Mouse (Mus musculus) heart, postnatal 36 days (tissue): ENCODE measurements around the gene 1700012B09Rik. TPM values are rescaled to one million over a fixed set of nuclear protein-coding genes. Genes with fewer than 3 reads are reported as not detected.

ENCODE experiments used
- DNase-seq, 2 experiments: peaks; one replicate each; pipeline ENCODE4 v3.0.0; 2021 to 2022
- intact Hi-C: fragments of 180-260 bp; cut with DNase I; formaldehyde crosslinking; loops from one replicate; pipeline ENCODE4 v1.15.1; 2025
- total RNA-seq, 2 experiments: library from RNA; stranded (reverse); gene quantifications; 2 replicates each; pipeline ENCODE4 v1.2.3; 2021

Gene 1700012B09Rik
- total RNA-seq, result not detected

DNA sequence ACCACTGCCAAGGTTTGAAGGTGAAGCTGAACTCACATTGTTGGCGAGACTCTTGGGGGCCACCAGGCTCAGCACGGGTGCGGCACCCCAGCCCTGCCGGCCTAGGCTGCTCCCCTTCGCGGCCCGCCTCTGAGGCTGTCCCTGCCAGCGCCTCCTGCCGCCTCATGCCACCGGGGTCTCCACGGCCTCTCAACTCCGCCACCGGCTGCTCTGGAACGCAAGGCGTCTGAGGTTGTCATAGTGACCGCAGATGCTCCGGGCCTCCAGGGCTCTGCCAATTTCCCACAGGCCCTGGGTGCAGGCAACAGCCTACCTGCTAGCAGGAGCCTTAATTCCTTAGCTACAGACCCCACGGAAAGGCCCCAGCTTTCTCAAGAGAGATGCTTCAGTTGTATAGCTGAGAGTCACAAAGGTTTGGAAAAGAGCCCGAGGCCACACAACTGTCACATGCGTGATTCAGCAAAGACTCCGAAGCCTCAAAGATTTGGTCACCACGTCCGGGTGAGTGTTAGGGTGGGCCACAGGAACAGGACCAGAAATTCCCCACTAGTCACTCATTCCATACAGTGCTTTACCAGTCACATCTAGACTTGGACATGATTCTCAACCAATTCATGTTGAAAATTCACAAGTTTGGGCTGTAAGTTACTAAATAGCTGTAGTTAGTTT is at the start of gene 1700012B09Rik:
1700012B09Rik (minus strand) TSS at position 228 of the 669 bp plus-strand sequence.
- DNase-seq, result no peak
- intact Hi-C loops, result no loop called here

DNA sequence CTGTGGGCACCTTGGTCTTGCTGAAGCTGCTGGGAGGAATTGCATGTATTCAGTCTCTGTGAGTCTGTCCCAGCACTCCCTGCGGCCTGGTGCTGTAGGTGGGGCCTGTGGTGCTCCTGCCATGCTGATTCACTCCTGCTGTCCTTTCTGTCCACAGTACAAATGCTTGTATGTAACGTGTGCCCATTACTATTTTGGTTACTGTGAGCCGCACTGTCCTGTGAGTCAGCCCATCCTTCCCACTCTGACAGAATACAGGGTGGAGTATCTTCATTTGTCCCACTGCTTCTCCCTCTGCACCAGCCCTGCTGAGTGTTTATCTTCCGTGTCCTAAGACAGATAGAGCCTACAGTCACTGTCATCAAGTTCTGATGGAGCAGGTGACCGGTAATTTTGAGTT is 39.3 kb upstream of the 1700012B09Rik start:
- intact Hi-C loops, result no loop called here
- DNase-seq, result no peak

DNA sequence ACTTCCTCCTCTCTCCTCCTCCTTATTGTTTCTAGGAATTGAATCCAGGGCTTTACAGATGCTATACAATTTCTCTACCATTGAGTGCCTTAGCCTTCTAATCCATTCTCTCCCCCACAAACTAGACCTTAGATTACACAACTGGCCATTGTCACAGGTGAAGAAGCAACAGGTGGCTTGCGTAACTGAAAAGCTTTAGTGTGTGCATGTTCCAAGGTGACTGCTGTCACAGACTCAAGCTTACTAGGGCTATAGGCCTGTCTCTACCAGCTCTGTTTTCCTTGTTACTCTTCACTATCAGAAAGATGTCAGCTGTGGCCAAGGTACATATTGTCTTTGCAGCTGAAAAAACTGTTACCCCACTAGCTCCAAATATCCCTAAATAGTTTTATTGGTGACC is 36.0 kb upstream of the 1700012B09Rik start:
- no peak for DNase-seq
- intact Hi-C loops, result no loop called here

DNA sequence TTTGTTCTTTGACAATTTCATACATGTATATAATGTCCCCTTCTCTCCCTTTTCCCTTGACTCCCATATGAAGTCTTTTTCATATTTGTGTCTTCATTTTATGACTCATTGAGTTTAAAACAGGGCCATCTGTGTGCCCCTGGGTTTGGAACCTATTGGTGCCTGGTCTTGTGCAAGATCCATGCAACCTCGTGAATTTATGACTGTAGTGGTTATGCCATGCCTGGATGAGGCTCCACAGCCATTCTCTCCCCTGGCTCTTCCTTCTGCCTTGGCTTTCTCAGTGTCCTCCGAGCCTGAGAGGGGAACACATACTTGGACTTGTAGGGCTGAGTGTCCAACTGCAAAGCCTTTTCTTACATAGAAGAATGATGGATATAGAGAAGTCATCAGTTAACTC is 34.9 kb upstream of the 1700012B09Rik start:
- no peak for DNase-seq
- intact Hi-C loops, result no loop called here

DNA sequence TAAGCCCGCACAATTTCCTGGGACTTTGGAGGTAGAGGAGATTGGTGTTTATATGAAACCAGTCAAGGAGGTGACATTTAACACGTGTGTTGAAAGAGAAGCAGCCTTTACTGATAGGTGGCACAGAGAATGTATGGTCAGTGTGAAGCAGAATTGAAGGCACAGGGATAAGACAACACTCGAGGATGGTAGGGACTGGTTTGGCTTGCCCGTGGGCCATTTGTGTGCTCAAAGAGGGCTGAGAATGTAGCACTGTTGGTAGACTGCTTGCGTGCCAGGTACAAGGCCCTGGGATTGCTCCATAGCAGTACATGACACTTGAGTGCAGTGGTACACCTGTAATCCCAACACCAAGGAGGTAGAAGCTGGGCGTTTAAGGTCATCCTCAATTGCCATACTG is 16.5 kb upstream of the 1700012B09Rik start:
- intact Hi-C loops, result no loop called here

DNA sequence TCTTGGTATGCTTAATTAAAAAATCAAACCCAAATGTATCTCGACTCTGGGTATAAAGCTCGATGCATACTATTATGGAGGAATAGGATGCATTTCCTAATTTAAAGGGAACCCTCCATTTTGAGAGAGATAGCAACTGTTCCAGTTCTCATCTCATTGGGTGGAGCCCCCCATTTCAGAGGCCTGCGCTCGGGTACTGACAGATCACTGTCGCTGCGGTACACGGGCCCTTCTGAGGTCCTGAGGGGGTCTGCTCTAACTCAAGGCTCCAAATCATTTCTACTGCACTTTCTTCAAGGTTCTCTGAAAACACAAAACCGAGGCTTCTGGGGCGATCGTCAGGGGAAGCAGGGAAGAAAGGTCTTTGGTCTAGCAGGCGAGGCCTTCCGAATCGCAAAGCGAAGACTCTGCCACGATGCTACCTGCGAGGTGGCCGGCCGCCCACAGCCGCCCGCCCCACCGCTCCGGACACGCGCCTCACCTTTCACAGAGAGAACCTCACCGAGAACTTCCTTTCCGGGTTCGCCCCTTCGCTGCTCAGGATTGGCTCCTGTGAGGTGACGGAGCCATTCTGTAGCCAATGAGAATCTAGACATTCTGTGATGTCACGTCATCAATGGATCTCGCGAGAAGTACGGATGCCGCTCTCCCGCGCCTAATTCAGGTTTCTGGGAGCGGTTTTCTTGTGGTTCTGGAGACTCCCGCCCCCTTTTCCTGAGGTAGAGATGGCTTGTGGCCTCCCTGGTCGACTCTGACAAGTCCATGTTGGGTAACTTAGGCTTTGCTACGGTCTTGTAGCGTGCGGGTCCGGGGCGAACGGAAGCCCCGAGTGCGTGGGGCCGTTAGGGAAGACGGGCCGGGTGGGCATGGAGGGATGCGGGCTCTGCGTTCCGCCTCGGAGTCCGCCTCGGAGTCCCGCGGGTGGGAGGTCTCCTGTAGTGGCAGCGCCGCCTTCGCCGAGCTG is 13.5 kb upstream of the 1700012B09Rik start, which contains the start of the genes Mre11a and Ankrd49:
Mre11a (plus strand) TSS at position 616 of the 964 bp plus-strand sequence.
Ankrd49 (minus strand) TSS at position 818 of the 964 bp plus-strand sequence.
- intact Hi-C loops, result loop anchor here (5.0 kb wide), 1 partner anchor 282 kb away; the partner anchor contains the start of genes Cwc15 and Kdm4d
- peak; percentile 88 to 93 for DNase-seq

More for the DNA sequence above, 16.5 kb upstream of the 1700012B09Rik start:
- no peak for DNase-seq

DNA sequence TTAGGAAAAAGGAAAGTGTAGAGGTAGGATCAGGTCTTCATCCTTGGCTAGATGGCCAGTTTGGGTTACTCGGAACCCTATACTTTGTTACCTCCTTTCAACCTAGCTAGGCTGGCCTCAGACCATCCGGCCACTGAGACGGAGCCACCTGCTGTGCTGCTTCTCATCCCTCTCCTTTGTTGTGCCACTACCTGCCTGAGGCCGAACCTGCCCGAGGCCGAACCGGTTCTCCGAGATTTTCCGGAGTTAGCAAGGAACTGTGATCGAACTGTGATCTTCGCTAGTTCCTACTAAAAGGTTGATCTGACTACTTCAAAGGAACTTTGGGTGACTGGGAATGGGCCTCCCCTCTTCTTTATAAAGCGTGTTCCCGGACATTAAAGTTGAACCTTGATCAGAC is 7.5 kb upstream of the 1700012B09Rik start:
- DNase-seq, result no peak
- intact Hi-C loops, result no loop called here

DNA sequence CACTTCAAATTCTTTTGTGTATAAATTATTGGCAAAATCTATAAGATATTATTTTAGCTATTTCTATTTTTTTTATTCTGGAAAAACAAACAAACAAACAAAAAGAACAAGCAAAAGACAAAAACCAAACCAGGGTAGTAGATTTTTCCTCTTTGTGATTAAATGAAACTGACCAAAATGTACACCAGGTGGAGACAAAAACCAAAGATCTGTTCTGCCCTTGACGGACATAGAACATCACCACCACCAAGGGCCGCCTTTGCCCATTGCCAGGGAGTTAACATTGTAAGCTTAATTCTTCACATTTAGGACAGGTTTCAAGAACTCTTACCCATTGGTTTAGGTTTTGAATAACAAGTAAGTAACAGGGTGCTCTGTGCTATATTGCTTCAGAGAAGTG is 3.0 kb upstream of the 1700012B09Rik start:
- intact Hi-C loops, result loop anchor here (2.0 kb wide), 1 partner anchor 241 kb away; no protein-coding TSS in a partner anchor
- DNase-seq, result no peak

DNA sequence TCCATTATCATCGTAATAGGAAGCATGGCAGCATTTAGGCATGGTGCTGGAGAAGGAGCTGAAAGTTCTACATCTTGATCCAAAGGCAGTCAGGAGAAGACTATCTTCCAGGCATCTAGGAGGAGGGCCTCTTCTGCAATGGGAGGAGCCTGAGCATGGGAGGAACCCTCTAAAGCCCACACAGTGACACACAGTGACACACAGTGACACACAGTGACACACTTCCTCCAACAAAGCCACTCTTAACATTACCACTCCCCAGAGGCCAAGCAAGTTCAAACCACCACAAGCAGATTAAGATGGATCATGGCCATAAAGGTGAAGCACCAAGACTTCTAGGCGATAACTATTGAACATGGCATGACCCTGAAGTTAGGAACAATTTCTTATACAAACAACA is 1.2 kb upstream of the 1700012B09Rik start:
- intact Hi-C loops, result no loop called here
- DNase-seq, result no peak

DNA sequence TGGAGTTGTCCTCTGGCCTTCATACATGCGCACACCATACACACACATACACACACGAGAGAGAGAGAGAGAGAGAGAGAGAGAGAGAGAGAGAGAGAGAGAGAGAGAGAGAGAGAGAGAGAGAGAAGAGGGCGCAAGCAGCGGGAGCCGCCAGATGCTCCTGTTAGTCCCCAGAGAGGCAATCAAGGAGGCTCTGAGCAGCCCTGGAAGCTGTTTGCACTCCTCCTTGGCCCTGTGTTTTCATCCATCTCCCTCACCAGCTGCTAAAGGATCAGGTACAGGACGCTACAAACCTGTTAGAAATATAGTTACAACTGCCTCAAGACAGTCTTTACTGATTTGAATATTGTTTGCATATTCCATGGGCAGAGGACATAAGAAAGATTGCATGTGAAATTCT is 1.0 kb downstream of the 1700012B09Rik start:
- no peak for DNase-seq
- intact Hi-C loops, result no loop called here

DNA sequence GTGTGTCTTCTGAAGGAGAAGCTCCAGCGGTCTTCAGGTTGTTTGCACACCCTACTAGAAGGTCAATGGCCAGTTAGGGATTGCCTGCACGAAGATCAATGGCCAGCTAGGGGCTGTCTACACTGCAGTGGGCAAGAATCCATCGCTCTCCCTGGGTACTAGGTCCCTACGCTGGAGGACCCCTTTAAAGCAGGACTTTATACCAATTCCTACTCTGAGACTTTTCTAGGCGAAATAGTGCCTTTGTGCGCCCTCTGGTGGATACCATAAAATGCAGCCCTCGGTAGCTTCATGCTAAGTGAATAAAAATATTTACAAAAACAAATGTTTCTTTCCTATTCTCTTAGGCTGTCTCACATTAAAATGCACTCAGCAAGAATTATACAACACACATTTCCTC is 6.1 kb downstream of the 1700012B09Rik start:
- intact Hi-C loops, result loop anchor here (2.0 to 5.0 kb wide), 2 partner anchors 66 to 242 kb away; no protein-coding TSS in a partner anchor
- DNase-seq, result peak; percentile 21 to 58

DNA sequence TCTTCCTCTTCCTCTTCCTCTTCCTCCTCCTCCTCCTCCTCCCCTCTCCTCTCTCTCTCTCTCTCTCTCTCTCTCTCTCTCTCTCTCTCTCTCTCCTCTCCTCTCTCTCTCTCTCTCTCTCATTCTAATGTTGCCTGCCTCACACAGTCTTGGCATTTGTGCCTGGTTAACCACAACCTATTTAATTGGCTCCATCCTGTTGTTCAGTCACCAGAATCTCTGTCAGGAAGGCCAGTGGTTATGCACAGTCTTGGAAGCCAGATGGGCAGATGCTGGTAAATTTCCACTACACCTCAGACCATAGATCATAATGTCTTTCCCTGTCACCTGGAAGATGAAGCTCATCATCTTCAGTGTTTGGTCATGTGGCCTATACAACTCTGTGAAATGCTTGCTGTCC is 11.6 kb downstream of the 1700012B09Rik start:
- intact Hi-C loops, result no loop called here
- DNase-seq, result no peak

DNA sequence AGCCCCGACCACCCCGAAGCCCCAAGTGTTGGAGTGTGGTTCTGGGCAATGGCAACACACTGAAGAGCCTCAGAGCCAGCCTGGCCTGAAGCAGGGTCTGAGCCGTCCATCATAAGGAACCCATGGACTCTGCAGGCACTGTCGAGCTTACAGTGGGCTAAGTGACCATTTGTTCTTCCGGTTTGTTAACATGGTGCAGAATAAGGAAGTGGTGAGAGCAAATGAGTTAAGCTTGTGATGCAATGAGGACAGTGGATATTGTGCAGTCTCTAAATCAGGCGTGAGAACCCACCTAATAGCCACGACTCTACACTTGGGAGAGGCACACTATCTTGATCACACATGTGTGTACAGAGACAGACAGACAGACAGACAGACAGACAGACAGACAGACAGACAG is 12.2 kb downstream of the 1700012B09Rik start:
- intact Hi-C loops, result no loop called here
- DNase-seq, result no peak

DNA sequence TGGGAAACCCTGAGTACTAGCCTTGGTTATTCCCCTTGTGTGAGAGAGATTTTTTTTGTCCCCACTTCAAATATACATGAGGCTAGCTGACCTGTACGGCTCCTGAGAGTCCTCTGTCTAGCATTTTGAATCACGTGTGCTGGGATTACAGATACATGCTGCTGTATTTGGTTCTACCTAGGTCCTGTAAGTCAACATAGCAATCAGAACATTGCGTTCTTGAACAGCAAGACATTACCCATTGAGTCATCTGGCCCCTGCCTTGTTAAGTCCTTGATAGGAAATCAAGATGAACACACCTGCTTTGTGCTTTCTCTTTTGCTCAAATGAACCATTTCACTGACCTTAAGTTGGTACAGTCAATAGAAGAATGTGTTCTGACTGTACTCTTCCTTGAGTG is 16.4 kb downstream of the 1700012B09Rik start:
- intact Hi-C loops, result no loop called here
- DNase-seq, result no peak

DNA sequence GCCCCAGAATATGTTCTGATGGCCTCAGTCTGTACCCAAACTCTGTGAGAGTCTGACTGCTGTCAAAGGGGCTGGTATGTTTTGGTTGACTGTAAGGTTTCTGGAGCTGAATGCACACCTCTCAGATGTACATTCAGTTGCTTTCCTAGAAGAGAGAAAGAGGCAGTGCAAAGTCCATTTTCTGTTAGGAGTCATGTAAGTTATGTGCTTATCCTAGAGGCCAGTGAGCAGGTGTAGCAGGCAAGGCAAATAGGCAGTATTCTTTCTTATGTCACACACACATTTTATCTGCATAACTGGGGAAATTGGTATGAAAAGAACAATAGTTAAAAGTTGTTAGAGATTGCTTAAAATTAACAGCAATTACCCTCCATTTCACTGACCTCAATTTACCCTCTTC is 16.9 kb downstream of the 1700012B09Rik start:
- intact Hi-C loops, result no loop called here
- no peak for DNase-seq

DNA sequence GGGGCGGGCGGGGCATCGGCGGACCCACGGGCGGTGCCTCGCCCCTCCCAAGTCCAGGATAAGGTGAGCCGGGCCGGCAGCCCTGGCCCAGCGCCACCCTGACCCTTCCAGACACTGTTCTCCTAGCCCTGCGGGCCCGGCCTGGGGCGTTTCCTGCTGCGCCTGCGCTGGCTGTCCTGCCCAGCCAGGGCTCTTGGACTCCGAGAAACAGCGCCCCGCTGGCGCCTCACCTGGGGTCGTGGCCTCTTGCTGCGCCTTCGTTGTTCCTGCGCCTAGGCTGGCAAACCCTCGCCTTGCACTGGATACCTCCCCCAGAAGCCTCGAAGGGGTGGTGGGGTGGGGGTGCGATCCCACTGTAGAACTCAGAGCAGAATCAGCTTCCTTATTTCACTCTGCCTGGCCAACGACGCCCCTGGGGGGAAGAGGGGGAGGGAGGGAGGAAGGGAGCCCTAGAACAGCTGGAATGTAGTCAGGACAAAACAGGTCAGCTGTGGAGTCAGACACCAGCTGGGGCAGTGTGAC is 18.8 kb downstream of the 1700012B09Rik start, which contains the start of gene Fut4:
Fut4 (minus strand) TSS at position 393 of the 522 bp plus-strand sequence.
- intact Hi-C loops, result no loop called here
- peak; percentile 52 to 69 for DNase-seq

DNA sequence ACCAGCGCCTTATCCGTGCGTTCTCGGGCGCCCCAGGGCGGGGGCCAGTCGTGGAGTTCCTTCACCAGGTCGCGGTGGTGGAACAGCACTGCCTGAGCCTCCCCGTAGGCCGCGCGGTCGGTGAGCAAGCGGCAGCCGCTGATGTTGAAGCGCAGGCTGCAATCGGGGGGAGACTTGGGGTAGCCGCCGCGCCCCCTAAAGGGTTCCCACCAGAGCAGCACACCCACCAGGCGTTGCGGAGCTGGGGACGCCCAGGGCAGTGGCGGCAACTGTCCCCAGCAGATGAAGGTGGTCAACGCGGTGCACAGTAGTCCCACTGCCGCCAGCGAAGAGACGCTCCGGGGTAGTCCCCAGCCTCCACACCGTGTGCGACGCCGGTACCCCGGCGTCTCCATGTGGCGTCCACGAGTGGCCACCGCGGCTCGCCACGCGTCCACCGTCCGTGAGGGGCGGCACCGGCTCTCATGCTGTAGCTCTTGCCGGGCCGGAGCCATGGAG is 19.3 kb downstream of the 1700012B09Rik start:
- intact Hi-C loops, result no loop called here

DNA sequence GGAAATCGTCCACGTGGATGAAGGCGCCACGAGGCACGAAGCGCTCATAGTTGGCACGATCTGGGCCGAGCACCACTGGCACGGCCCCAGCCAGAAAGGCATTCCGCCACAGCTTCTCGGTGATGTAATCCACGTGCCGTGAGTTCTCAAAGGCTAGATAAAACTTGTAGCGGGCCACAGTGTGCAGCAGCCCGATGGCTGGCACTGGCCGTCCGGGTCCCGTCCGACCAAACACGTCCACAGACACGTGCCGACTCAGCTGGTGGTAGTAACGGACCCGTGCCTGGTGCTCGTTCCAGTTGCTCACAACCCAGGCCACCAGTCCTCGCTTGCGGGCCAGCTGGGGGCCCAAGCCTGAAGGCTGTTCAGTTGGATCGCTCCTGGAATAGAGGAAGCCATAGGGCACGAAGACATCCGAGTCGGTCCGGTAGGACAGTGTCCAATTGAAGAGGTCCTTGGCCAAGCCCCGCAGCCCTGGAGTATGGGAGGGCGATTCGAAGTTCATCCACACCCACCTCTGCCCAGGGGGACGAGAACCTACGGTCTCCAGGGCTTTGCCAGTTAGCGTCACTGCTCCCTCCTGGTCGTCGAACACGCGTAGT is 19.8 kb downstream of the 1700012B09Rik start:
- intact Hi-C loops, result no loop called here
- DNase-seq, result peak; percentile 3 to 9

More for the DNA sequence above, 19.3 kb downstream of the 1700012B09Rik start:
- DNase-seq, result peak; percentile 17 to 18

DNA sequence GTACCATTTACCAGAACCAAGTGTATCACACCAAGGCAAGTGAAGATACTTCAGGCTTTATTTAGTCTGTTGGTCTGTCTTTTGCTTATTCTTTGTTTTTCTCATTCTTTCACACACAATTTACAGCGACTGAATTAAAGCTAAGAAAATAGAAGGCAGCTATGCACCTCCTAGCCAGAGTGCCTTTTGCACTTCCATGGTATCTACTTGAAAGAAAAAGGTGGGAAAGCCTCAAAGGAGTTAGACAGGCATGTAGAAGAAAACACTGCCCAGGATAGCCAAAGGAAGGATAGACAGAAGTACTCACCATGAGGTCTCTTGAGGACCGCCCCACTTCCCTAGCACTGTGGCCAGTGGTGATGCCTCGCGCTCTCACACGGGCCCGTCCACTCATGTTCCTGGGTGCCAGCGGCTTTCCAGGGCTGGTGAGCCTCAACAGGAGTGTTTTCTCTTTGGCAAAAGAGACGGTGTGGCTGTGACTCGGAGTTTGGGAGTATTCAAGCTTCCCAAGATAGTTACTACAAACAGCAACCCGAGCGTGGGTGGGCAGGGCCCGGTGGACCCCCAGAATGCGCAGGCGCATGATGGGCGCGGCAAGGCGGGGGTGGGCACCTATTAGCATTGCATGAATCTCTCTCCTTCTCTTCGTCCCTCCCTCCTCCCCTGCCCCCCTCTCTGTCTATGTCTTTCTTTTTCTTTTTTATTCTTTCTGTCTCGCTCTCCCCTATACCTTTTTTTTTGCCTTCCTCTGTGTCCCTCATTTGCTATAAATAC is 30.5 kb downstream of the 1700012B09Rik start, which contains the start of gene Piwil4:
Piwil4 (minus strand) TSS at position 583 of the 774 bp plus-strand sequence.
- intact Hi-C loops, result no loop called here
- no peak for DNase-seq
